Mouse (Mus musculus): ENCODE data around the gene Srsf9. TPM values are rescaled to one million over a fixed set of nuclear protein-coding genes. Genes with fewer than 3 reads are reported as not detected.
A peak's percentile ranks its signal among the peaks of the same experiment; 100 is the strongest.

Gene Srsf9
- polyA plus RNA-seq, 1 experiment from 2014 or later, result 86.0 TPM

- Histone ChIP-seq H3K36me3 (replicated peaks; ENCODE audit: insufficient read depth, low read length) (peaks cover 42% of the 10 kb centered on the region), H3K4me3 (ENCODE audit: low read depth, low read length) (peak overlapping the region; percentile 95), H3K4me1 (ENCODE audit: insufficient read depth) (peaks cover 18% of the 10 kb centered on the region), H3K9me3 (ENCODE audit: low read length) (no peaks in the 10 kb centered on the region), H3K27ac (ENCODE audit: low read depth) (peak overlapping the region; percentile 89; the same call in 1 of the 2 replicates), H3K27me3 (ENCODE audit: insufficient read depth, low read length) (no peaks in the 10 kb centered on the region), H3K4me2 (ENCODE audit: low read depth, low read length) (peak overlapping the region; percentile 81), H3K9ac (replicated peaks) (peak overlapping the region; percentile 93)
- DNase-seq (no peak), ATAC-seq (no peak)
- TF ChIP-seq CTCF (IDR thresholded peaks at IDR 0.05; ENCODE audit: low read depth), result no peak
- no peak for TF ChIP-seq EP300 (IDR thresholded peaks at IDR 0.05; ENCODE audit: low read depth)
- WGBS (ENCODE audit: insufficient replicate concordance), result 13% methylated on average over 7 of the region's 7 CpGs
These were observed 13.0 kb downstream of the Srsf9 start for GRCm38 (mm10) chr5:115340007-115340406.

- no peaks in the 10 kb centered on the region for H3K27me3 ChIP-seq (ENCODE audit: insufficient read depth, low read length)
- no peaks in the 10 kb centered on the region for H3K9me3 ChIP-seq (ENCODE audit: low read length)
- peak within 1 kb of the TSS; percentile 93 for H3K9ac ChIP-seq (replicated peaks)
- H3K4me3 ChIP-seq (ENCODE audit: low read depth, low read length), result peak within 1 kb of the TSS; percentile 95
- peak; percentile 21 for TF ChIP-seq CTCF (IDR thresholded peaks at IDR 0.05; ENCODE audit: low read depth)
- TF ChIP-seq EP300 (IDR thresholded peaks at IDR 0.05; ENCODE audit: low read depth), result peak; percentile 57; the same call in 1 of the 2 replicates
- peaks cover 42% of the 10 kb centered on the region for H3K36me3 ChIP-seq (replicated peaks; ENCODE audit: insufficient read depth, low read length)
- H3K27ac ChIP-seq (ENCODE audit: low read depth), result peak within 1 kb of the TSS; percentile 89
- ATAC-seq (peak; percentile 96), DNase-seq (peak; percentile 94)
- H3K4me2 ChIP-seq (ENCODE audit: low read depth, low read length), result peak within 1 kb of the TSS; percentile 81
- peaks cover 18% of the 10 kb centered on the region for H3K4me1 ChIP-seq (ENCODE audit: insufficient read depth)
- WGBS (ENCODE audit: insufficient replicate concordance), result under 1% methylated on average over 62 of the region's 62 CpGs
These were observed 13.8 kb downstream of the Srsf9 start, which contains the start of the genes Gatc and Triap1 for GRCm38 (mm10) chr5:115340577-115341313. Gatc (minus strand) TSS chr5:115341178. Triap1 (plus strand) TSS chr5:115341225.

DNA sequence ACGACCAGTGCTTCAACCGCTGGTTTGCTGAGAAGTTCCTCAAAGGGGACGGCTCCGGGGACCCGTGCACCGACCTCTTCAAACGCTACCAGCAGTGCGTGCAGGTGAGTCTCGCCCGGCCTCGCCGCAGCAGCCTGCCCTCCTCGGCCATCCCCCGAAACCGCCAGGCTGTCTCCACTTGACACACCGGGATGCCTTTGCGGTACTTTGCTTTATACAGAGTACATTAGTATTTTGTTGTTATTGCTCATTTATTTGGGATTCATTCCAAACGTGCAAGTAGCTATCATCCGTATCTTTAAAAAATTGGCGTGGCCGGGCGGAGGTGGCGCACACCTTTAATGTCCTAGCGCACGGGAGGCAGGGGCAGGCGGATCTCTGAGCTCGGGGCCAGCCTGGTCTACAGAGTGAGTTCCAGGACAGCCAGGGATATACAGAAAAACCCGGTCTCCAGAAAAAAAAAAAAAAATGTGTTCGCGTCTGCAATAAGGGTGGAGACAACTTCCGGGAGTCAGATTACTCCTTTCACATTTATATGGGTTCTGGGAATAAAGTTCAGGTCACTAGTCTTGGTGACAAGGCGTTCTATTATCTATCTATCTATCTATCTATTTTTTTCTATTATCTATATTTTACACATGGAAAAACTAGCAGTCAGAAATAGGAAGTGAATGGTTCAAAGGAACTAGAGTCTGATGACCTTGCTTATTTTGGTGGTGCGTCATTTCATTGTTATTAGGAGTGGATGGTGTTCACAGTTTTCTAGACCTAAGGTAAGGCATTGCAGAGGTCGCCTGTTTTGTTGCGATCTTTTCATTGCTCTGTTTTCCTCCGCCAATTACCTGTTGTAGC lies 14.6 kb downstream of the Srsf9 start:
- H3K36me3 ChIP-seq (replicated peaks; ENCODE audit: insufficient read depth, low read length), result peaks cover 38% of the 10 kb centered on the region
- WGBS (ENCODE audit: insufficient replicate concordance), result 7% methylated on average over 36 of the region's 36 CpGs
- TF ChIP-seq EP300 (IDR thresholded peaks at IDR 0.05; ENCODE audit: low read depth), result no peak
- no peak for TF ChIP-seq CTCF (IDR thresholded peaks at IDR 0.05; ENCODE audit: low read depth)
- H3K27me3 ChIP-seq (ENCODE audit: insufficient read depth, low read length), result no peaks in the 10 kb centered on the region
- H3K4me3 ChIP-seq (ENCODE audit: low read depth, low read length), result peak overlapping the region; percentile 95
- peak overlapping the region; percentile 81 for H3K4me2 ChIP-seq (ENCODE audit: low read depth, low read length)
- H3K9me3 ChIP-seq (ENCODE audit: low read length), result no peaks in the 10 kb centered on the region
- peaks cover 18% of the 10 kb centered on the region for H3K4me1 ChIP-seq (ENCODE audit: insufficient read depth)
- peak; percentile 46 for ATAC-seq
- H3K27ac ChIP-seq (ENCODE audit: low read depth), result peak overlapping the region; percentile 89
- peak overlapping the region; percentile 93 for H3K9ac ChIP-seq (replicated peaks)
- DNase-seq, result no peak

- peaks cover 35% of the 10 kb centered on the region for H3K36me3 ChIP-seq (replicated peaks; ENCODE audit: insufficient read depth, low read length)
- WGBS (ENCODE audit: insufficient replicate concordance), result 0% methylated on average over 5 of the region's 5 CpGs
- TF ChIP-seq EP300 (IDR thresholded peaks at IDR 0.05; ENCODE audit: low read depth) (no peak), CTCF (IDR thresholded peaks at IDR 0.05; ENCODE audit: low read depth) (peak; percentile 97)
- ATAC-seq, result peak; percentile 49
- peaks cover 16% of the 10 kb centered on the region for H3K4me1 ChIP-seq (ENCODE audit: insufficient read depth)
- H3K27ac ChIP-seq (ENCODE audit: low read depth), result peak overlapping the region; percentile 68; the same call in 1 of the 2 replicates
- H3K4me3 ChIP-seq (ENCODE audit: low read depth, low read length), result peak overlapping the region; percentile 91
- H3K9ac ChIP-seq (replicated peaks), result peak overlapping the region; percentile 87
- no peaks in the 10 kb centered on the region for H3K27me3 ChIP-seq (ENCODE audit: insufficient read depth, low read length)
- peak; percentile 90 for DNase-seq
- peak overlapping the region; percentile 89 for H3K4me2 ChIP-seq (ENCODE audit: low read depth, low read length)
- H3K9me3 ChIP-seq (ENCODE audit: low read length), result 0 out of 2 replicates have a peak, but pooled peaks cover 2% of the 10 kb centered on the region
These were observed 20.6 kb downstream of the Srsf9 start for GRCm38 (mm10) chr5:115347564-115347963.

- under 1% methylated on average over 61 of the region's 74 CpGs for WGBS (ENCODE audit: insufficient replicate concordance)
- Histone ChIP-seq H3K36me3 (replicated peaks; ENCODE audit: insufficient read depth, low read length) (peaks cover 23% of the 10 kb centered on the region), H3K4me1 (ENCODE audit: insufficient read depth) (peaks cover 16% of the 10 kb centered on the region)
These were observed 21.7 kb downstream of the Srsf9 start, which contains the start of gene Cox6a1 for GRCm38 (mm10) chr5:115348546-115349224. Cox6a1 (minus strand) TSS chr5:115348981.

More at GRCm38 (mm10) chr5:115348546-115349224, 21.7 kb downstream of the Srsf9 start, which contains the start of gene Cox6a1:
- TF ChIP-seq CTCF (IDR thresholded peaks at IDR 0.05; ENCODE audit: low read depth), result peak; percentile 39
- no peak for TF ChIP-seq EP300 (IDR thresholded peaks at IDR 0.05; ENCODE audit: low read depth)
- Histone ChIP-seq H3K4me2 (ENCODE audit: low read depth, low read length) (peak within 1 kb of the TSS; percentile 89), H3K27me3 (ENCODE audit: insufficient read depth, low read length) (no peaks in the 10 kb centered on the region), H3K27ac (ENCODE audit: low read depth) (peak within 1 kb of the TSS; percentile 76), H3K9me3 (ENCODE audit: low read length) (0 out of 2 replicates have a peak, but pooled peaks cover 2% of the 10 kb centered on the region), H3K4me3 (ENCODE audit: low read depth, low read length) (peak within 1 kb of the TSS; percentile 91), H3K9ac (replicated peaks) (peak within 1 kb of the TSS; percentile 87)
- ATAC-seq, result peak; percentile 93
- peak; percentile 99 for DNase-seq
